Mouse (Mus musculus): ENCODE data around the gene Cd164. TPM values are rescaled to one million over a fixed set of nuclear protein-coding genes. Genes with fewer than 3 reads are reported as not detected.
"Not testable (repeated sequence)": the region's sequence is repeated elsewhere in the genome, so short reads cannot be mapped to it uniquely, and the experiment has no call there.

Cd164 gene
- polyA plus RNA-seq, 1 experiment from 2014 or later: 180 TPM

GRCm38 (mm10) chr10:41505446-41505845 is 13.8 kb upstream of the Cd164 start:
- not testable (repeated sequence) for H3K4me3 ChIP-seq; ATAC-seq (ENCODE audit: insufficient number of reproducible peaks, low FRiP score, low TSS enrichment, low read depth); H3K9ac ChIP-seq; H3K27ac ChIP-seq; H3K27me3 ChIP-seq; H3K36me3 ChIP-seq; H3K9me3 ChIP-seq; H3K4me2 ChIP-seq; H3K4me1 ChIP-seq
- WGBS: 2% methylated on average over 3 of the region's 3 CpGs

- no peak for ATAC-seq (ENCODE audit: insufficient number of reproducible peaks, low FRiP score, low TSS enrichment, low read depth)
- H3K9ac ChIP-seq: no peak overlapping the region
- H3K27me3 ChIP-seq: no peaks in the 10 kb centered on the region
- no peak overlapping the region for H3K4me3 ChIP-seq
- no peak overlapping the region for H3K27ac ChIP-seq
- no peak overlapping the region for H3K4me2 ChIP-seq
- no peaks in the 10 kb centered on the region for H3K9me3 ChIP-seq
- no peaks in the 10 kb centered on the region for H3K4me1 ChIP-seq
- no peaks in the 10 kb centered on the region for H3K36me3 ChIP-seq
- 30% methylated on average over 2 of the region's 2 CpGs for WGBS
Measured at GRCm38 (mm10) chr10:41509160-41509559, 10.1 kb upstream of the Cd164 start.

GRCm38 (mm10) chr10:41514301-41514700 is 4.9 kb upstream of the Cd164 start:
- 68% methylated on average over 4 of the region's 4 CpGs for WGBS
- no peak for ATAC-seq (ENCODE audit: insufficient number of reproducible peaks, low FRiP score, low TSS enrichment, low read depth)
- no peaks in the 10 kb centered on the region for H3K9me3 ChIP-seq
- no peak overlapping the region for H3K27ac ChIP-seq
- H3K36me3 ChIP-seq: no peaks in the 10 kb centered on the region
- H3K4me2 ChIP-seq: no peak overlapping the region
- H3K27me3 ChIP-seq: no peaks in the 10 kb centered on the region
- no peaks in the 10 kb centered on the region for H3K4me1 ChIP-seq
- no peak overlapping the region for H3K4me3 ChIP-seq
- H3K9ac ChIP-seq: no peak overlapping the region

- no peak for ATAC-seq (ENCODE audit: insufficient number of reproducible peaks, low FRiP score, low TSS enrichment, low read depth)
- H3K27ac ChIP-seq: no peak overlapping the region
- H3K27me3 ChIP-seq: no peaks in the 10 kb centered on the region
- no peak overlapping the region for H3K9ac ChIP-seq
- H3K4me3 ChIP-seq: no peak overlapping the region
- no peak overlapping the region for H3K4me2 ChIP-seq
- H3K9me3 ChIP-seq: no peaks in the 10 kb centered on the region
- H3K36me3 ChIP-seq: no peaks in the 10 kb centered on the region
- H3K4me1 ChIP-seq: no peaks in the 10 kb centered on the region
Measured at GRCm38 (mm10) chr10:41514921-41515320, 4.3 kb upstream of the Cd164 start.

GRCm38 (mm10) chr10:41518508-41518980 is 670 bp upstream of the Cd164 start:
- Histone ChIP-seq H3K9ac (peak overlapping the region; percentile 92), H3K4me3 (peak overlapping the region; percentile 91), H3K4me2 (peak overlapping the region; percentile 85), H3K4me1 (peaks cover 18% of the 10 kb centered on the region; the same call in 1 of the 2 replicates), H3K9me3 (no peaks in the 10 kb centered on the region), H3K27me3 (no peaks in the 10 kb centered on the region), H3K36me3 (peaks cover 5% of the 10 kb centered on the region; the same call in 1 of the 2 replicates), H3K27ac (peak overlapping the region; percentile 98)
- peak; percentile 71 for ATAC-seq (ENCODE audit: insufficient number of reproducible peaks, low FRiP score, low TSS enrichment, low read depth)
- under 1% methylated on average over 23 of the region's 23 CpGs for WGBS

- H3K27ac ChIP-seq: peak overlapping the region; percentile 98
- under 1% methylated on average over 65 of the region's 65 CpGs for WGBS
- peaks cover 18% of the 10 kb centered on the region; the same call in 1 of the 2 replicates for H3K4me1 ChIP-seq
- no peaks in the 10 kb centered on the region for H3K27me3 ChIP-seq
- H3K4me2 ChIP-seq: peak overlapping the region; percentile 85
- peak; percentile 25 for ATAC-seq (ENCODE audit: insufficient number of reproducible peaks, low FRiP score, low TSS enrichment, low read depth)
- H3K4me3 ChIP-seq: peak overlapping the region; percentile 91
- peaks cover 8% of the 10 kb centered on the region for H3K36me3 ChIP-seq
- no peaks in the 10 kb centered on the region for H3K9me3 ChIP-seq
- peak overlapping the region; percentile 92 for H3K9ac ChIP-seq
Measured at GRCm38 (mm10) chr10:41519640-41520409, 611 bp downstream of the Cd164 start.

- Histone ChIP-seq H3K4me3 (peak overlapping the region; percentile 91), H3K27me3 (no peaks in the 10 kb centered on the region), H3K9me3 (no peaks in the 10 kb centered on the region), H3K27ac (no peak overlapping the region), H3K9ac (peak overlapping the region; percentile 92), H3K4me1 (peaks cover 18% of the 10 kb centered on the region; the same call in 1 of the 2 replicates), H3K36me3 (peaks cover 8% of the 10 kb centered on the region), H3K4me2 (peak overlapping the region; percentile 85)
- WGBS: 2% methylated on average over 5 of the region's 5 CpGs
- ATAC-seq (ENCODE audit: insufficient number of reproducible peaks, low FRiP score, low TSS enrichment, low read depth): no peak
Measured at GRCm38 (mm10) chr10:41520410-41520673, 1.1 kb downstream of the Cd164 start.

GRCm38 (mm10) chr10:41523386-41523785 is 4.2 kb downstream of the Cd164 start:
- H3K4me2 ChIP-seq: no peak overlapping the region
- WGBS: 83% methylated on average over 3 of the region's 3 CpGs

GRCm38 (mm10) chr10:41525696-41526095 is 6.5 kb downstream of the Cd164 start:
- 76% methylated on average over 1 of the region's 1 CpGs for WGBS
- ATAC-seq (ENCODE audit: insufficient number of reproducible peaks, low FRiP score, low TSS enrichment, low read depth): no peak
- Histone ChIP-seq H3K36me3 (peaks cover 32% of the 10 kb centered on the region), H3K27ac (no peak overlapping the region), H3K9me3 (no peaks in the 10 kb centered on the region), H3K9ac (no peak overlapping the region), H3K4me3 (no peak overlapping the region), H3K4me1 (peaks cover 16% of the 10 kb centered on the region; the same call in 1 of the 2 replicates), H3K4me2 (no peak overlapping the region), H3K27me3 (no peaks in the 10 kb centered on the region)

More at GRCm38 (mm10) chr10:41523386-41523785, 4.2 kb downstream of the Cd164 start:
- H3K27me3 ChIP-seq: no peaks in the 10 kb centered on the region
- H3K36me3 ChIP-seq: peaks cover 12% of the 10 kb centered on the region
- ATAC-seq (ENCODE audit: insufficient number of reproducible peaks, low FRiP score, low TSS enrichment, low read depth): no peak
- H3K27ac ChIP-seq: no peak overlapping the region
- no peak overlapping the region for H3K9ac ChIP-seq
- H3K4me3 ChIP-seq: no peak overlapping the region
- peaks cover 18% of the 10 kb centered on the region; the same call in 1 of the 2 replicates for H3K4me1 ChIP-seq
- no peaks in the 10 kb centered on the region for H3K9me3 ChIP-seq

GRCm38 (mm10) chr10:41529972-41530371 is 10.8 kb downstream of the Cd164 start:
- H3K4me2 ChIP-seq: no peak overlapping the region
- H3K36me3 ChIP-seq: peaks cover 55% of the 10 kb centered on the region
- H3K27me3 ChIP-seq: no peaks in the 10 kb centered on the region
- no peak overlapping the region for H3K4me3 ChIP-seq
- H3K27ac ChIP-seq: no peak overlapping the region
- no peak overlapping the region for H3K9ac ChIP-seq
- 83% methylated on average over 5 of the region's 5 CpGs for WGBS
- no peak for ATAC-seq (ENCODE audit: insufficient number of reproducible peaks, low FRiP score, low TSS enrichment, low read depth)
- no peaks in the 10 kb centered on the region for H3K9me3 ChIP-seq
- H3K4me1 ChIP-seq: no peaks in the 10 kb centered on the region

GRCm38 (mm10) chr10:41535991-41536390 is 16.8 kb downstream of the Cd164 start:
- no peak overlapping the region for H3K4me3 ChIP-seq
- no peak for ATAC-seq (ENCODE audit: insufficient number of reproducible peaks, low FRiP score, low TSS enrichment, low read depth)
- no peaks in the 10 kb centered on the region for H3K4me1 ChIP-seq
- no peak overlapping the region for H3K27ac ChIP-seq
- H3K9me3 ChIP-seq: no peaks in the 10 kb centered on the region
- WGBS: 83% methylated on average over 2 of the region's 2 CpGs
- H3K9ac ChIP-seq: no peak overlapping the region
- no peak overlapping the region for H3K4me2 ChIP-seq
- peaks cover 61% of the 10 kb centered on the region for H3K36me3 ChIP-seq
- no peaks in the 10 kb centered on the region for H3K27me3 ChIP-seq

GRCm38 (mm10) chr10:41536714-41537113 is 17.5 kb downstream of the Cd164 start:
- no peak for ATAC-seq (ENCODE audit: insufficient number of reproducible peaks, low FRiP score, low TSS enrichment, low read depth)
- Histone ChIP-seq H3K9me3 (no peaks in the 10 kb centered on the region), H3K4me1 (no peaks in the 10 kb centered on the region), H3K4me2 (no peak overlapping the region), H3K27me3 (no peaks in the 10 kb centered on the region), H3K27ac (no peak overlapping the region), H3K36me3 (peaks cover 58% of the 10 kb centered on the region), H3K4me3 (no peak overlapping the region), H3K9ac (no peak overlapping the region)
- 84% methylated on average over 1 of the region's 1 CpGs for WGBS

Measured in limb, embryonic 15.5 days (tissue).